Mouse (Mus musculus) C2C12 (cell line): ENCODE measurements at regions not wholly inside any gene's neighbourhood (a gene's known extent, or its start where the extent isn't known, plus 50 kb on each side); places are given as distances from the start of the nearest gene placed in this dataset.

ENCODE experiments used
- CEBPB ChIP-seq: IDR thresholded peaks from one replicate; pipeline ENCODE4 v1.6.1; 2011; ENCODE audit warnings: low read depth, mild to moderate bottlenecking, control low read depth, moderate library complexity
- CTCF ChIP-seq: IDR thresholded peaks from one replicate; pipeline ENCODE4 v1.5.1; 2011; ENCODE audit not compliant: control insufficient read depth, insufficient read depth, insufficient read length
- FOSL1 ChIP-seq: IDR thresholded peaks from one replicate; pipeline ENCODE4 v1.8.0; 2011; ENCODE audit warnings: mild to moderate bottlenecking, low read length; ENCODE audit not compliant: poor library complexity, insufficient read depth, severe bottlenecking
- MAX ChIP-seq: IDR thresholded peaks from one replicate; pipeline ENCODE4 v1.6.1; 2011; ENCODE audit warnings: mild to moderate bottlenecking, control low read depth
- MYOD1 ChIP-seq: IDR thresholded peaks from one replicate; pipeline ENCODE4 v1.6.1; 2011; ENCODE audit warnings: low read depth; ENCODE audit not compliant: control insufficient read depth, insufficient read length
- MYOG ChIP-seq: IDR thresholded peaks from one replicate; pipeline ENCODE4 v1.6.1; 2011; ENCODE audit not compliant: control insufficient read depth, insufficient read length; ENCODE audit errors: extremely low read depth
- USF1 ChIP-seq: IDR thresholded peaks from one replicate; pipeline ENCODE4 v1.6.1; 2011; ENCODE audit warnings: low read depth, mild to moderate bottlenecking, control low read depth, moderate library complexity

DNA sequence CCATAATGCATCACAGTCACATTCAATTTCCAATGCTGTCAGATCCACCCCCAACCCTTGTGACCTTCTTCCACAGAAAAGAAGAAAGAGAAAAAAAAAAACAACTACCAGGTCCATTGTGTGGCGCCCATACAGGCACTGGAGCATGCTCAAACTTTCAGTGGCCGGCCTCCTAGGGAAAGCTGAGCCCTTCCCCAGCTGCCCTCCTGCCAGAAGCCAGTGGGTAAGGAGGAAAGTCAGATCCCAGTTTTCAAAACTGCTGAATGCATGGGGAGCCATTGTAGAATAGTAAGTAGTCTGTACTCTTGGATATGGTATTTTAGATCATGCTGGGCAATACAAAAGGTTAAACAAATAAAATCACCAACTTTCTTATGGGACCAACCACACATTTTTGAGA lies 325.5 kb upstream of the Fam241a start:
- TF ChIP-seq USF1 (no peak), CTCF (no peak), MAX (no peak), MYOG (no peak), CEBPB (no peak), MYOD1 (no peak), FOSL1 (no peak)
